Mouse (Mus musculus) central nervous system, embryonic 18 days (tissue): ENCODE measurements around the gene Rnf180. TPM values are rescaled to one million over a fixed set of nuclear protein-coding genes. Genes with fewer than 3 reads are reported as not detected.

Experiments used
- polyA plus RNA-seq: library from polyadenylated mRNA; depleted of rRNA; stranded (reverse); fragments of >200 nt; gene quantifications from 2 replicates; pipeline ENCODE4 v1.2.3, GENCODE M21; 2012; rRNA removed

Gene Rnf180
- polyA plus RNA-seq: 29.5 and 29.7 TPM in 2 replicates

DNA sequence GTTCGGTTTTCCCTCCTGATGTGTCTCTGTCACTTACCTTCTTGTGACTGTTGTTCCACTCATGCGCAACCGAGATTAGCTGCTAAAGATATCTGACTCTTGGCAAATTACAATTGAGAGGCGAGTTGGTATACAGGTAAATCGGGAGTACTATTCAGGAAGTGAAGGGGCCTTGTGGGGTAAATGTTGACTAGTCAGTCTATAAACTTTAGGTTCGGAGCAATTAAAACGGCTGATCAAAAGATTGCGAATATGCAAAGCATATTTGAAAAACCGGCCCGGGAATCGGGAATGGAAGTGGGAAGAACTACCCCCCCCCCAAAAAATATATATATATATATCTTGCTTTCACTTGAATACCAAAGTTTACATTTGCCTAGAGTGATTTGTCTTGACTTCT, at the start of gene Rnf180:
Gene Rnf180 (minus strand): TSS at position 101 of the 400 bp plus-strand sequence.

GRCm38 (mm10) chr13:105081862-105082261, 212.8 kb downstream of the Rnf180 start, which contains the start of gene 4933425L06Rik:
4933425L06Rik (plus strand) TSS chr13:105082122.

Other genes with a start within 250 kb of the Rnf180 start
- gene Rgs7bp, start 239.9 kb downstream of the Rnf180 start, polyA plus RNA-seq: 9.5 and 10.8 TPM in 2 replicates
- not detected in 2 replicates for gene 4933425L06Rik, start 212.7 kb downstream of the Rnf180 start, polyA plus RNA-seq
- gene Htr1a, start 148.8 kb upstream of the Rnf180 start, polyA plus RNA-seq: 4.9 and 5.2 TPM in 2 replicates